Mouse (Mus musculus): ENCODE measurements around the gene St6galnac3.

- TF ChIP-seq CTCF (IDR thresholded peaks at IDR 0.05; ENCODE audit: borderline replicate concordance, insufficient read depth, low read length) (no peak), POLR2A (IDR thresholded peaks at IDR 0.05; ENCODE audit: low read depth, low read length) (no peak)
Observed at GRCm38 (mm10) chr3:153240366-153240765, 484.6 kb downstream of the St6galnac3 start.

All from embryonic fibroblast, embryonic 13.5 days (primary cell).